Mouse (Mus musculus) hindlimb bud, embryonic 11.5 days (tissue): ENCODE measurements around the gene Stk24.
"Not testable (repeated sequence)": the region's sequence is repeated elsewhere in the genome, so short reads cannot be mapped to it uniquely, and the experiment has no call there.

Experiments
- DNase-seq: peaks from one replicate; pipeline ENCODE4 v3.0.0-alpha.2; 2012; ENCODE audit warnings: low read depth, low spot score; ENCODE audit errors: extremely low spot score

Stk24 gene

DNA sequence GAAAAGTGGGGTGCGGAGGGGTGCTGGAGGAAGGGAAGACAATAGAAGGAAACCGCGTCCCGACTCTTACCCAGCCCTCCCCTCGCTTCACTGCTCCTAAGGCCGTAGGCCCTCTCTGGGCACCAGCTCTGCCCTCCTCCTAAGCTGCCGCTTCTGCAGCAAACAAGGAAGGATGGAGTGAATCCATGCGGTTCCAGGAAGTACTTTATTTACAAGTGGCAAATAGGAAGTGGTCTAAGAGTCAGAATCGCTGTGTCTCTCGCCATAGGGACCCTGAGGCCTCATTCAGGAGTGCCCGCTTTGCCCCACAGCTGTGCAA, at the start of gene Stk24:
Gene Stk24, minus strand, starts transcription at position 185 of the 319 bp plus-strand sequence.
- DNase-seq = no peak

DNA sequence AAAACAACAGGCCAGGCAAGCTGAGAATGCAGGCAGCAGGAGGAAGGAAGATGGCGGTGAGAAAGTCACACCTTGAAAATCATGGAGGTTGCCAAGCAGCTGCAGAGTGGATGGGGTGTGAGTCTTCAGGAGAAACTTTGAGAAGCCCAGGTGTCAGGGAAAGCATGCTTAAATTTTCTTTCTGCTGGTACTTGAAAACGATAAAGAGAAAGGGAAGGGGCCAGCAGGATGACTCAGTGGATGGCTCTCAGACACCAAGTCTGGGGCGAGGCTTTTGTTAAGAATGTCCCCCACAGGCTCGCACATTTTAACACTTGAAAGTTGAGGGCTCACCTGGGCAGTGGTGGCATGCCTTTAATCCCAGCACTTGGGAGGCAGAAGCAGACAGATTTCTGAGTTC, 48.3 kb upstream of the Stk24 start:
- no peak for DNase-seq

DNA sequence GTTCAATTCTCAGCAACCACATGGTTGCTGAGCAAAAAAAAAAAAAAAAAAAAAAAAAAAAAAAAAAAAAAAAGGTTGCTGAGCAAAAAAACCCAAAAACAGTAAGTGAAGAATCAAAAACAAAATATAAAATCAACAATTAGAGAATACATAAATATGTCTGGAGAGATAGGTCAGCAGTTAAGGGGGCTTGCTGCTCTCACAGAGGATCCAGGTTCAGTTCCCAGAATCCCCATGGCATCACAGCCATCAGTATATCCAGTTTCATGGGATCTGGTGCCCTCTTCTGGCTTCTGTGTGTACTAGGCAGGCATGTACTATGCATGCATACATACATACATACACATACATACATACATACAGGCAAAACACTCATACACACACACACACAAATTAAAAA, 46.9 kb upstream of the Stk24 start:
- no peak for DNase-seq

DNA sequence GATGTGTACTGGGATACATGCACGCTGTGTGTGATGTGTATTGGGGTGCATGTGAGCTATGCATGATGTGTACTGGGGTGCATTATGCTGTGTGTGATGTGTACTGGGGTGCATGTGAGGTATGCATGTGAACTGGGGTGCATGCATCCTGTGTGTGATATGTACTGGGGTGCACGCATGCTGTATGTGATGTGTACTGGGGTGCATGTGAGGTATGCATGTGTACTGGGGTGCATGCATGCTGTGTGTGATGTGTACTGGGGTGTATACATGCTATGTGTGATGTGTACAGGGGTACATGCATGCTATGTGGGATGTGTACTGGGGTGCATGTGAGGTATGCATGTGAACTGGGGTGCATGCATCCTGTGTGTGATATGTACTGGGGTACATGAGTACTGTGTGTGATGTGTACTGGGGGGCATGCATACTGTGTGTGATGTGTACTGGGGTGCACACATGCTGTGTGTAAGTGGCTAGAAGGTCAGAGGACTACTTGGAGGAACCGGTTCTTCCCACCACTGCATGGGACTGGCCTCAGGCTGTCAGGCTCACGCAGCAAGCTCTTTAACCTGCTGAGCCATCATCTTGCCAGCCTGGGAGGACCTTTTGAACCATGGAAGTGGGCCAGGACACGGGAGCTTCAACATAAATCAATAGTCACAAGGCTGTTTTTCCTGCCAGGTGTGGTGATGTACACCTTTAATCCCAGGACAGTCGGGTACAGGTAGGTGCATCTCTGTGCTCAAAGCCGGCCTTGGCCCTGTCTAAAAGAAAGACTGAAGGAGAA, 45.4 kb upstream of the Stk24 start:
- DNase-seq = no peak

DNA sequence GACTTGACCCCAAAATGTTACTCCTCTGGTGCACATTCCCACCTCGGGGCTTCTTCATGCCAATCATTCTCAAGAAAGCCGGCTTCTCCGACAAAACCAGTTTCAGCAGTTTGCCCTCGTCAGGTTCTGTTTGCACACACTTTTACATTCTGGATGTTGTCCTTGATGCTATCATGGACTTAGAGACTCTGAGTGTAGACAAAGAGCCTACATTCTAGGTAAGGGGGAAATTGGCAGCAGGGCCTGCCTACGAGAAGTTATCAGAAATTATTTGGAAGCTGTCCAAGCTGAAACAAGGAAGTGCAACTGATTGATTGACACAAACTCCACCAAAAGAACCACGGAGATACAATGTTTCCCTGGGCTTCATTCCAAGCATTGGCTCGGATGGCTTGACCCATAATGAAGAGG, 43.5 kb upstream of the Stk24 start:
- no peak for DNase-seq

DNA sequence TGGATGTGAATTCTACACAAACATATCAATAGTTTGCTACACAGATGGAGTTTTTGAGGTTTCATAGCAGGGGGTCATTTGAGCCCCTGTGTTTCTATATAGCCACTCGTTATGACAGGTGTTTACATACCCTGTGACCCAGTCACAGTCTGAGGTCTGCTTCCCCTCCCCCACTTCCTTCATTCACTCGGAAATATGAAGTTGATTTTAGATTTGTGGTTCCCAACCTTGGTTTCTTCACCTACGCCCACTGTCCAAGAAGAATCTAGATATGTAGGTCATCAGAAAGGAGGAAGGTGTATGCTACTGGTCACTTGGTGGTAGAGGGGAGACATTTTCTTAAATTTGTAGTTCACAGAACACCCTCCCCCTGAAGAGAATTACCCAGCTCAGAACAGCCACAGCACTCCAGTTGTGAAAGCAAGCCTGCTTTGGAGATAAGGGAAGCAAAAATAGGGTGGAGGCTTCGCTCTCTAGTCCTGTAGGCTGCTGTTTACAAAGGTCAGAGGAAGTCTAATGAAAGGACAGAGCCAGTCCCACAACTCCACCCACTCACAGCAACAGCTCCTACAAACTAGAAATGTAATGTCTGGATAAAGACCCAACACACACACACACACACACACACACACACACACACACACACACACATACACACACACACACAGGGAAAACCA, 43.0 kb upstream of the Stk24 start:
- DNase-seq = no peak

DNA sequence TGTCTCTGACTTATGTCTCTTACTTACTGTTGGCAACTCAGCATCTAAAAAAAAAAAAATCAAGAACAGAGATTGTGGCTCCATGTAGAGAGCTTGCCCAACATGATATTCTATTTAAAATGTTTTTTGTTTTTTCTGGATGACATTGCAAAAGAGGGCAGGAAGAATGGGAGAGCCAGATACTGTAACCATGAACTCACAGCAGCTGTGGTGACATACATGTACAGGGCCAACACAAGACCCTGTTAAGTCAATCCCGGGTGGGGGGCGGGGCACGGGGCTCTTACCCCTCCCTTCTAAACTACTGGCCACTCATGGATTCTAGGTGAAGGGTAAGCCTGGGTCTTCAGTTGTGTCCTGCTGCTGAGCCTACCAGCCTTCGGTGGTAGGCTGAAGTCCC, 42.2 kb upstream of the Stk24 start:
- DNase-seq = no peak

DNA sequence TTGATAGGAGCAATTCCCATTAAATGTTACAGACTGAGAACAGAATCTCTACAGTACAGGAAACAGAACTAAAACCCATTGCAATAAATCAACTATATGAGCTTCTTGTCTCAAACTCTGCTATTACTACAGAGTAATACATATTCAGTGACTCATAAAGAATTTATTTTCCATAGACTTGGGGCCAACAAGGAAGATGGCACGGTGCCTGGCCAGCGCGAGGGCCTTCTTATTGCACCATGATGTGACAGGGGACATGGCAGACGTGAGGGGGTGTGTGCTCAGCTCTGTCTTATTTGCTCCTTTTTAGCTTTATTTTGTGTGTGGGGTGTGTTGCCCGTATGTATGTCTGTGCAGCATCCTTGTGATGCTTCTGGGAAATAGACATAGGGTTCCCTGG, 37.8 kb upstream of the Stk24 start:
- no peak for DNase-seq

DNA sequence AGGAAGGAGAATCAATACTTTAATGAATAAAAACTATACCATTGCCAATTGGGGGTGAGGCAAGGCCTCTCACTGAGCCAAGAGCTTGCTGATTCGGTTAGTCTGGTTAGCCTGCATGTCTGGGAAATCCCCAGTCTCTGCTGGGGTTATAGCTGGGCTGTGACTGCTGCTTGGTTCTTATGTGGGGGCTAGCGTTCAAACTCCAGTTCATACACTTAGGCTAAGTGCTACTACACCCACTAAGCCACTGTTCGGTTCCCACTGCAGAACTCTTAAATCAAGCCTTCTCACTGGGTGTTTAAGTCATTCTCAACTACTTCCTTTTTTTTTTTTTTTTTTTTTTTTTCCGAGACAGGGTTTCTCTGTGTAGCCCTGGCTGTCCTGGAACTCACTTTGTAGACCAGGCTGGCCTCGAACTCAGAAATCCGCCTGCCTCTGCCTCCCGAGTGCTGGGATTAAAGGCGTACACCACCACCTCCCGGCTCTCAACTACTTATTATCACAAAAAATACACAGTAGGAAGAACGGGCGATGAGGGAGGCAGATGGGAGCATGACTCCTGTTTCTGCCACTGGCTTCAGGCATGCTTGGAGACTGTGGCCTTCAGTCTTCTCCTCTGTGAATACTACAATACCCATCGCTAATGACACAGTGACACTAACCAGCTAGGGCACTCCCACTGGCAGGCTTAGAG, 37.0 kb upstream of the Stk24 start:
- DNase-seq = no peak

DNA sequence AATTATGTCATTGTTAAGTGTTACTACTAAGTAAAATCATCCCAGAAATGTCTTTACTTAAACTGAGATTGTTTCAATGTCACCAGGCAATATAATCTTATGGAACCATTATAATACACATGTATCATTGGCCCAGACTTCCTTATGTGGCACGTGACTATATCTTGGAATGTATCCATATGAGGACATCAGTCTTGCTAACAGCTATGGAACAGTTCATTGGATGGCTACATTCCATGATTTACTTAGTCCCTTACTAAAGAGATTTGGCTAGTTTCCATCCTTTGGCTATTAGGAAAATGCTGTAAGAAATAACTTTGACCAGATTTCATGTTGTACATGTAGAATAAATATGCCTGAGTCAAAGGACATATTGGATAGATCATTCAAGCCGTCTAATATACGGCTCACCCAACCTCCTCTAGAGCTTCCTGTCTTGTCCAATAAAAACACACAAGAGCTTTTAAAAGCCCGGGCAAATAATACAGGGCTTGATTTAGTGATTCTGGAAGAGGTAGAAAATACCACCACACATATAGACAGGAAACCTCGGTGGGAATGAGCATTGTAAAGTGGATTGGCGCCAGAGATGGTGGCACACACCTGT, 34.9 kb upstream of the Stk24 start:
- no peak for DNase-seq

DNA sequence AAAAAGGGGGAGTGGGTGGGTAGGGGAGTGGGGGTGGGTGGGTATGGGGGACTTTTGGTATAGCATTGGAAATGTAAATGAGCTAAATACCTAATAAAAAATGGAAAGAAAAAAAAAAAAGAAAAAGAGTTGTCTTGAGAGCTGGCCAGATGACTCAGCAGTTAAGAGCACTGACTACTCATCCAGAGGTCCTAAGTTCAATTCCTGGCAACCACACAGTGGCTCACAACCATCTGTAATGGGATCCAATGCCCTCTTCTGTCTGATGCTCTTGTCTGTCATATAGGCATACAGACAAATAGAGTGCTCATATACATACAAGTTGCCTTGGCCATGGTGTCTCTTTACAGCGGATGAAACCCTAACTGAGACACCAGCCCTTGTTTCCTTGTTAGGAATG, 33.9 kb upstream of the Stk24 start:
- not testable (repeated sequence) for DNase-seq

DNA sequence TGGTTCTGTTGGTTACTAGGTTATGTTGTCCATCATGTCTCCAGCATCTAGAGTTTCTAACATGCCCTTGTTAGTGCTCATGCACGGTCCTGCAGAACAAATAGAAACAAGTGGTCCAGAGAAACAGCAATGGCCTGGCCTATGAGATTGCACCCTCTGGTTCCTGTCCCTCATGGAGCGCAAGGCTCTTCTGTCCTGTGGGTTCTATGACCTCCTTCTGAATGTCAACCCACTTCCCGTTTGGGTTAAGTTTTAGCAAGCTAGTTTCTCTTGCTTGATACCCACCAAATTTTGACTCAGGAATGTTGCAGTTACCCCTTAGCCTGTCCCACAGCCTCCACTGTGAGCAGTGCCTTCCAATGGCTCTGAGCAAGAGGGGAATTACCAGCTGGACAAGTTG, 29.1 kb upstream of the Stk24 start:
- no peak for DNase-seq

DNA sequence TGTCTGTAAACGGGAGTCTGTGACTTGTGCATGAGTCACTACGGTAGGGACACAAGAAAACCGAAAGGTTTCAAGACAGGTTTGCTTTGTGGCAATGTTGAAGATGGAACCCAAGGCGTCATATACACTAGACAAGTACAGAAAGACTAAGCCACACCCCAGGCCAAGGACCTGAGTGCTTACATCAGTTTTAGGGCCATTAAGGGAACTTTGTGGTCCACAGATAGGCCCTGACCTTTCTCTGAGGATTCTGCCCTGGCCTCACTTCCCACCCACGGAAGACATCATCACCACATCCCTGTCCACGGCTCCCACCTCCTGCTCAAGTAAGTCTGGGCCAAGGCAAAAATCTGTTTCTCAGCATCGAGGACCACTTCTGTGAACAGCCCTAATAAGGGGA, 27.1 kb upstream of the Stk24 start:
- no peak for DNase-seq

DNA sequence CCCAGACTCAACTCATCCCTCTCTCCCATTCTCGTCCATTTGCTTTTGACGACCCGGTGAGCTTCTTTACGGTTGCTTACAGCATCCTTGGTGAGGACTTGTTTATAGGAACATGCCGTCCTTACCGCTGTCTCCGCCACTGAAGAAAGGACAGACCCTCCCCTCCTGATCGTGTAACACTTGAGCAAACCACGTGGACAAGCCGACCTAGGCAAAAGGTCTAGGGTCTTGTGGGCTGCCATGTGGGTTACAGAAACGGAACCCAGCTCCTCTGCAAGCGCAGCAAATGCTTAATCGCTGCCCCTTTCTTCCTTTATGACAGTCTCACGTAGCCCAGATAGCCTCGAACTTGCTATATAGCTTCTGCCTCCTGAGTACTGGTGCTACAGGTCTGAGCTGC, 25.7 kb upstream of the Stk24 start:
- no peak for DNase-seq

DNA sequence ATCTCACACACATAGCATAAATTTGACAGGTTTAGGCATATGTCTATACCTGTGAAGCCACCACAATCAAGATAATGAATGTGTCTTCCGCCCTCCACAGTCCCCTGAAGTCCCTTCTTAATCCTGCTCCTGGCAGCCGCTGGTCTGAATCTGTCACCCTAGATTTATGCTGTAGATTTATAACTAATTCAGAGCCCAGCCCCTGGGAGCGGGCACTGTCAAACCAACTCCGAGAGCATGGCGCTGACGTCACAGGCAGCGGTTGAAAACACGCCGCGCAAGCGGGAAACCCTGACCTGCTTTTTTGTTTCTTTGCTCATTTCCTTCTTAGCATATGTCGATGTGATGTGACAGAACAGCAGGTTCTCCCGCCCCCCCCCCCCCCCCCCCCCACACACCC, 25.3 kb upstream of the Stk24 start:
- DNase-seq = no peak

DNA sequence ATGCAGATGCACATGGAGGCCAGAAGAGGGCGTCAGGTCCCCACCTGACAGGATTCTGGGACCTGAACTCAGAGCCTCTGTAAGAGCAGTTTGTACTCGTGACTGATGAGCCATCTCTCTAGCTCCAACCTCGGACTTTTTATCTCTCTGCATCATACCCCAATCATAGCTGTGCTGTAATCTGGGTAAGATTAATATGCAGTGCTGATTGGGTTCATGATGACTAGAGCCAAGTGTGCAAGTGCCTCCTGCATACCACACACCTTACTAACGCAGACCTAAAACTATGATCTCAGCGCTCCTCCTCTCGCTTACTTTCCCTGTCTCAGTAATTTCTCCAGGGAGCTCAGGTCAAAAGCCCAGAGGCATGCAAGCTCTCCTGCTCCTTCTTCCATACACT, 19.9 kb upstream of the Stk24 start:
- DNase-seq = no peak

DNA sequence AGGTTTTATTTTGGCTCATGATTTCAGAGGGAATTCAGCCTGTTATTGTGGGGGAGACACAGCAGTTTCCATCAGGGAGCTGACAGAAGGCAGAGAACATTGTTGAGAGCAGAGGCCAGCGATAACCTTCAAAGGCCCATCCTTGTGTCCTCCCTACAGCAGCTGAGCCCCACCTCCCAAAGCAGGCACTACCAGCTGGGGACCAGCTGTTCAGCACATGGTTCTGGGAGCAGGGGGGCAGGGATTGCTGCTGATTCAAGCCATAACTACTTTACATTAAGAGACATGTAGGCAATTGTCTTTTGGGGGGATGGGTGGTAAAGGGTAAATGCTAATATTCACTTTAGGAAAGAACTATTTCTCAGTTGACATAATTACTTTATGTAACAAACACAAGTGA, 17.7 kb upstream of the Stk24 start:
- no peak for DNase-seq

DNA sequence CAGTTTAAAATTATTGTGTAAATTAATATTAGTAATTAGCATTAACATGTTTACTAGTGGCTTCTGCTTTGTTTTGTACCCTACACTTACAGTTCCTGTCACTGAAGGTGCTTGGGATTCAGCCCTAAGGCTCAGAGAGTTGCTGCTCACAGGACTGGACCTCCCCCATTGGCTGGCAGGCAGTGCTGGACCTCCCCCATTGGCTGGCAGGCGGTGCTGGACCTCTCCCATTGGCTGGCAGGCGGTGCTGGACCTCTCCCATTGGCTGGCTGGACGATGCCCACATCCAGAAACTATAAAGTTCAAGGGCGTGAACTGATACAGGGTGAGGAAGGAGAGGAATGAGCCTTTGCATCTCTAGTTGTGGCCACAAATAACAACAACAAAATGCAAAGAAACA, 15.3 kb upstream of the Stk24 start:
- no peak for DNase-seq

DNA sequence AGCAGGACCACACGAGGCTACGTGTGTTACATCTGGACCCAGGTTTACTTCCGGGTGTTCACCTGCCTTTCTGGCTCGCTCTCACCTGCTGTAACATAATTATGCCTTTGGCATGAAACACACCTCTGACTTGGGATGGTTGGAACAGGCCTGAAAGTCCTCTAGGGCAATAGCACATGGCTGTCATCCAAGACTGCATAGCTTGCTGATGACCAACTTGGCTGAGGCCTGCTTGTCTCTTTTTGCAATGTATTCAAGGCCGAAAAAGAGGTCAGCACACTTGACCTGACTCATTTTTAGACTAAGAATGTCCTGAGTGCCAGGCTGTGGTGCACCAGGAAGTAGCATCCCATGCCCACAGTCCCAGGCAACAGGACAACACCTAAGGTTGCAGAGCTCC, 12.1 kb upstream of the Stk24 start:
- DNase-seq = no peak

DNA sequence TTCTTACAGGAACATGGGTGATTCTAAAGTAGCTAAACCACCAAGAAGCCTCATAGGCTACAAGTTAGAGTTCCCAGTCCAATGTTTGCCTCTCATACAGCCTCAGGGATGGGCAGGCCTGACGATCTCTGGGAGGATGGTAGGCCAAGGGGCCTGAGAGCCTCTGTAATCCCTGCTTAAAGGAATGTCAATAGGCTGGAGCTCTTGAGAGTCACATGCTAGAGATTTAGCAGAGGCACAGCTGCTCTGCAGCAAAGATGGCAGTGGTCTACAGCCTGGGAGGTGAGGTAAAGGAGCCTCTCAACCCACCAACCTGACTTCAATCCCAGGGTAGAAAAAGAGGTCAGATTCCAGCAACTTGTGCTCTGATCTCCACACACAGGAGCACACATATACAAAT, 7.9 kb upstream of the Stk24 start:
- no peak for DNase-seq

DNA sequence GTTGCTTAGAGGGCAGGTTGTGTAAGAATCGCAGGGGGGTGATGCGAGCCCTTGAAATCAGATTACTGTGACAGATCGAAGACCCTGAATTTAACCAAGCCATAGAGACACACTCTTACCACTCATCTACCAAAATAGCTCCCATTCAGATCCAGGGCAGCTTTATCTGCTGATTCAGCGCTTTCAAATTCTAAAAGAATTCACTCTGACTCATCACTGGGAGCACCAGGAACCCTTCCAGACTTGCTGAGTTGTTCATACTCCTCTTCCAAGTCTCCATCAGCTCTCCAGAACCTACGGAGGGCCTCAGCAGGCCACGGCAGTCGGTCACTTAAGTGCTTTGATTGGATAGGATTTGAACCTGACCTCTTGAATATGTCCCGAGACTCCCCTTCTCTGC, 5.6 kb upstream of the Stk24 start:
- DNase-seq = no peak

DNA sequence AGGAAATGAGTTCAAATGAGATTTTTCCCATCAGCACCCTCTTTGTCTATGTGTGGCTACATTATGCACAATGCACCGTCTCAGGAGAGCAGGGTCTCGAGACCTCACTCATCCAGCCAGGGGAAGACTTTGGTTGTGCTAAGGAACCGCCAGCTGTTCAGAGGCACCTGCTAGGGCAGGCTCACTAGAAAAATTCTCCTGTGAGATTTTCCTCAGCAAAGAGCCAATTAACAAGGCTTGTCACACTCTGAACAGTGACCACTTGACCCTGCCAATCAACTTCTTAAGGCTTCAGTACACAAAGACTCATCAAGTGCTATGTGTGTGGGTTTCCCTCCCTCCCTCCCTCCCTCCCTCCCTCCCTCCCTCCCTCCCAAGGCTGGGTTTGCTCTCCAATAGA, 4.0 kb upstream of the Stk24 start:
- DNase-seq = no peak
